9 mouse cellular contexts compared by ENCODE assay signal in genomic region chr5:148980607-148981006, GRCm38 (mm10). TPM values are rescaled to one million over a fixed set of nuclear protein-coding genes. Genes with fewer than 3 reads are reported as not detected.
DNase-seq lines count a peak whose midpoint lies in the region; ATAC-seq and TF ChIP-seq lines count a peak whose summit lies in the region.
"Had no signal": no experiment of that assay in that cellular context is flagged by ENCODE, and none has a peak within 500 bp of the region (broad histone marks: within the 10 kb centered on the region; RNA-seq: fewer than 3 reads in every experiment).

No protein-coding gene starts in this region.

- 46% methylated on average over 6 of the region's 6 CpGs for WGBS in heart, embryonic 12.5 days
- WGBS in liver, embryonic 14.5 days (ENCODE audit: insufficient replicate concordance), result 32% methylated on average over 6 of the region's 6 CpGs
- WGBS in midbrain, embryonic 13.5 days, result 61% methylated on average over 6 of the region's 6 CpGs

- no peak for TF ChIP-seq EP300 in liver, embryonic 14.5 days (IDR thresholded peaks at IDR 0.05; ENCODE audit: low read depth)

- no peak overlapping the region for H3K27ac ChIP-seq in heart, embryonic 12.5 days (ENCODE audit: poor library complexity, severe bottlenecking)
- H3K27ac ChIP-seq in liver, embryonic 14.5 days, result no peak overlapping the region
- no peak overlapping the region for H3K27ac ChIP-seq in midbrain, embryonic 13.5 days

- peaks cover 6% of the 10 kb centered on the region for H3K9me3 ChIP-seq in heart, embryonic 12.5 days (replicated peaks)
- no peaks in the 10 kb centered on the region for H3K9me3 ChIP-seq in liver, embryonic 14.5 days (ENCODE audit: control insufficient read depth, low read length)
- H3K9me3 ChIP-seq in midbrain, embryonic 13.5 days, result 0 out of 2 replicates have a peak, but pooled peaks cover 3% of the 10 kb centered on the region

- no peak for DNase-seq in heart, adult 9 months (ENCODE audit: low spot score in 2 of 2)
- peak; percentile 83 for DNase-seq in A20 (ENCODE audit: low read depth, low spot score)
- DNase-seq in adrenal gland, postnatal 36 days, result peak; percentile 53 to 58
- peak in 1 of 3 experiments; percentile 53 for DNase-seq in liver, embryonic 14.5 days (ENCODE audit: low read depth in 3 of 3, low spot score in 3 of 3)
- DNase-seq in cerebellum, adult 9-10 months, result no peak
- DNase-seq in cerebellum, adult 18-20 months, result no peak

- no peak overlapping the region for H3K4me3 ChIP-seq in heart, embryonic 12.5 days
- H3K4me3 ChIP-seq in liver, embryonic 14.5 days (ENCODE audit: insufficient read depth in 1 of 2, low read depth in 2 of 2, low read length in 2 of 2), result no peak overlapping the region
- no peak overlapping the region for H3K4me3 ChIP-seq in midbrain, embryonic 13.5 days (replicated peaks)

- no peak overlapping the region for H3K9ac ChIP-seq in heart, embryonic 12.5 days
- H3K9ac ChIP-seq in liver, embryonic 14.5 days (replicated peaks), result no peak overlapping the region
- no peak overlapping the region for H3K9ac ChIP-seq in midbrain, embryonic 13.5 days (replicated peaks)

- no peak for TF ChIP-seq CTCF in liver, embryonic 14.5 days (IDR thresholded peaks at IDR 0.05; ENCODE audit: low read depth)

- H3K27me3 ChIP-seq in heart, embryonic 12.5 days (replicated peaks), result no peaks in the 10 kb centered on the region
- H3K27me3 ChIP-seq in liver, embryonic 14.5 days (ENCODE audit: control insufficient read depth, insufficient read depth, low read length), result no peaks in the 10 kb centered on the region
- H3K27me3 ChIP-seq in midbrain, embryonic 13.5 days, result no peaks in the 10 kb centered on the region
- H3K27me3 ChIP-seq: Patski had no signal

- peaks cover 29% of the 10 kb centered on the region for H3K4me1 ChIP-seq in heart, embryonic 12.5 days (replicated peaks)
- peaks cover 0 to 21% of the 10 kb centered on the region in 2 experiments; a peak in 2 of 4 replicates for H3K4me1 ChIP-seq in liver, embryonic 14.5 days (replicated peaks; ENCODE audit: control insufficient read depth in 2 of 2, insufficient read depth in 2 of 2, low read length in 1 of 2)
- peaks cover 10% of the 10 kb centered on the region for H3K4me1 ChIP-seq in midbrain, embryonic 13.5 days (replicated peaks)

- peak; percentile 62; the same call in 1 of the 2 replicates for ATAC-seq in heart, embryonic 12.5 days (ENCODE audit: insufficient number of reproducible peaks, low FRiP score)
- ATAC-seq in liver, embryonic 14.5 days (ENCODE audit: insufficient read depth), result peak; percentile 75
- no peak for ATAC-seq in midbrain, embryonic 13.5 days
- ATAC-seq: Patski had no signal

- peaks cover 4% of the 10 kb centered on the region; the same call in 1 of the 2 replicates for H3K36me3 ChIP-seq in heart, embryonic 12.5 days
- no peaks in the 10 kb centered on the region for H3K36me3 ChIP-seq in liver, embryonic 14.5 days (replicated peaks; ENCODE audit: control insufficient read depth, insufficient read depth, low read depth)
- no peaks in the 10 kb centered on the region for H3K36me3 ChIP-seq in midbrain, embryonic 13.5 days

- no peak overlapping the region for H3K4me2 ChIP-seq in heart, embryonic 12.5 days
- no peak overlapping the region for H3K4me2 ChIP-seq in liver, embryonic 14.5 days (ENCODE audit: low read depth)
- no peak overlapping the region for H3K4me2 ChIP-seq in midbrain, embryonic 13.5 days (replicated peaks)

RNA-seq across cellular contexts. Expression of gene Gm42791, which starts 14.3 kb away (rescaled TPM):
- 0.45 TPM in 1 of 2 replicates, not detected in the other for polyA plus RNA-seq in heart, embryonic 12.5 days (2016; fragmentation: Nextera tagmentation; extraction: Ambion mirVana)
- total RNA-seq in adrenal gland, postnatal 36 days (2021), result 1 to 10 TPM; 4.2 to 5.7 TPM
- not detected in 2 replicates for polyA plus RNA-seq in liver, embryonic 14.5 days (2012; rRNA removed)
- polyA plus RNA-seq in liver, embryonic 14.5 days (2014; fragmentation: Nextera tagmentation; extraction: Ambion mirVana), result 1.0 TPM in 1 of 2 replicates, not detected in the other
- polyA plus RNA-seq in midbrain, embryonic 13.5 days (2015; fragmentation: Nextera tagmentation; extraction: Ambion mirVana), result 2.0 and 3.6 TPM in 2 replicates
- polyA plus RNA-seq: Patski had no signal

RNA-seq across cellular contexts. Expression of gene Katnal1, which starts 51.5 kb away (rescaled TPM):
- polyA plus RNA-seq in heart, embryonic 12.5 days (2016; fragmentation: Nextera tagmentation; extraction: Ambion mirVana), result 17.1 and 19.2 TPM in 2 replicates
- total RNA-seq in adrenal gland, postnatal 36 days (2021), result 1 to 10 TPM; 6.5 to 9.7 TPM
- polyA plus RNA-seq in liver, embryonic 14.5 days (2012; rRNA removed), result 3.9 and 5.1 TPM in 2 replicates
- 7.6 and 8.3 TPM in 2 replicates for polyA plus RNA-seq in liver, embryonic 14.5 days (2014; fragmentation: Nextera tagmentation; extraction: Ambion mirVana)
- polyA plus RNA-seq in midbrain, embryonic 13.5 days (2015; fragmentation: Nextera tagmentation; extraction: Ambion mirVana), result 39.3 and 39.5 TPM in 2 replicates

Comparison
In these comparisons a context has a peak if more than half of its experiments do, and no peak if none do; other contexts are left out.
1. DNase-seq: peak in A20 (single experiment) and adrenal gland, postnatal 36 days (2 of 2); none in heart, adult 9 months (0 of 2), cerebellum, adult 9-10 months (single experiment) and cerebellum, adult 18-20 months (0 of 2).